Mouse (Mus musculus) CH12.LX (cell line): ENCODE results near the gene Atp9a.

Experiments
- CTCF ChIP-seq, 2 experiments: IDR thresholded peaks in 1 of 2; conservative IDR thresholded peaks in 1 of 2; 2 replicates each; pipeline ENCODE4 v1.5.1; 2011 to 2012; ENCODE audit warnings: low read depth in 2 of 2, low read length in 2 of 2, improper control_type of control experiment in 1 of 2, inconsistent platforms in 1 of 2, mild to moderate bottlenecking in 1 of 2, moderate library complexity in 1 of 2
- PAX5 ChIP-seq: IDR thresholded peaks from 2 replicates; pipeline ENCODE4 v1.6.1; 2012; ENCODE audit warnings: low read length, inconsistent platforms, mixed read lengths
- POLR2A ChIP-seq: IDR thresholded peaks from 2 replicates; pipeline ENCODE4 v1.6.1; 2011; ENCODE audit warnings: low read depth, mild to moderate bottlenecking, improper control_type of control experiment, low read length
- ZC3H11A ChIP-seq: IDR thresholded peaks from 2 replicates; pipeline ENCODE4 v1.6.1; 2012; ENCODE audit warnings: low read depth, mild to moderate bottlenecking, inconsistent platforms, low read length, improper control_type of control experiment

GRCm38 (mm10) chr2:168718735-168719134, 23.5 kb downstream of the Atp9a start:
- TF ChIP-seq POLR2A (no peak), CTCF (conservative IDR thresholded peaks at IDR 0.05 in 1 of 2, IDR thresholded peaks at IDR 0.05 in 1 of 2; ENCODE audit: low read depth in 2 of 2, low read length in 2 of 2) (no peak), ZC3H11A (no peak), PAX5 (no peak)
